Mouse (Mus musculus) cerebellum, adult 2 months (tissue): Measurements from ENCODE around the gene Mreg.

ENCODE experiments used
- CTCF ChIP-seq: fragments of 200-500 bp; IDR thresholded peaks from 2 replicates; pipeline ENCODE4 v1.5.1; 2011; ENCODE audit warnings: low read depth, mild to moderate bottlenecking, control low read depth, low read length, moderate library complexity, borderline replicate concordance; ENCODE audit not compliant: insufficient read depth
- POLR2A ChIP-seq: fragments of 200-500 bp; IDR thresholded peaks from 2 replicates; pipeline ENCODE4 v1.6.1; 2011; ENCODE audit warnings: low read length, control low read depth, borderline replicate concordance; ENCODE audit not compliant: insufficient read depth

GRCm38 (mm10) chr1:72242581-72243143 lies 30.6 kb upstream of the Mreg start:
- TF ChIP-seq POLR2A (no peak), CTCF (no peak)
